Mouse (Mus musculus) ES-E14 (cell line): ENCODE results near the gene Scyl2. TPM values are rescaled to one million over a fixed set of nuclear protein-coding genes. Genes with fewer than 3 reads are reported as not detected.
"Not testable (repeated sequence)": the region's sequence is repeated elsewhere in the genome, so short reads cannot be mapped to it uniquely, and the experiment has no call there.

Source experiments
- DNase-seq: peaks from one replicate; pipeline ENCODE4 v3.0.0-alpha.2; 2013; ENCODE audit warnings: low read depth, low spot score
- H3K27ac ChIP-seq: 2 replicates; pipeline ENCODE4 v1.5.1; 2012; ENCODE audit warnings: low read depth, mild to moderate bottlenecking, low read length, moderate library complexity, mixed read lengths; ENCODE audit not compliant: poor library complexity, insufficient read depth, severe bottlenecking
- H3K36me3 ChIP-seq: 2 replicates; pipeline ENCODE4 v1.6.1; 2012; ENCODE audit warnings: mild to moderate bottlenecking, low read length, moderate library complexity, mixed read lengths; ENCODE audit not compliant: control insufficient read depth, poor library complexity, insufficient read depth, severe bottlenecking
- H3K4me1 ChIP-seq, 2 experiments: fragments of 150-350 bp in 1 of 2; sonication (generic) in 1 of 2; 2 replicates each; pipeline ENCODE4 v1.6.1; 2012; ENCODE audit warnings: low read length in 2 of 2, mild to moderate bottlenecking in 1 of 2, mixed read lengths in 1 of 2; ENCODE audit not compliant: control insufficient read depth in 2 of 2, insufficient read depth in 2 of 2, poor library complexity in 1 of 2
- H3K4me3 ChIP-seq, 2 experiments: fragments of 150-350 bp in 1 of 2; sonication (generic) in 1 of 2; 2 replicates each; pipeline ENCODE4 v1.5.1; 2012; ENCODE audit warnings: low read length in 2 of 2, low read depth in 1 of 2, mild to moderate bottlenecking in 1 of 2, mixed read lengths in 1 of 2; ENCODE audit not compliant: insufficient read depth in 1 of 2, poor library complexity in 1 of 2, severe bottlenecking in 1 of 2
- H3K9ac ChIP-seq: 2 replicates; pipeline ENCODE4 v1.6.1; 2012; ENCODE audit warnings: low read depth, mild to moderate bottlenecking, low read length, mixed read lengths; ENCODE audit not compliant: poor library complexity, insufficient read depth, severe bottlenecking
- H3K9me3 ChIP-seq: fragments of 150-350 bp; sonication (generic); 2 replicates; pipeline ENCODE4 v1.6.1; 2012; ENCODE audit warnings: low read depth, mild to moderate bottlenecking, low read length; ENCODE audit not compliant: control insufficient read depth, insufficient read depth
- CHD2 ChIP-seq: IDR thresholded peaks from 2 replicates; pipeline ENCODE4 v1.6.1; 2014; ENCODE audit warnings: mild to moderate bottlenecking, low read depth, low read length, inconsistent platforms
- HCFC1 ChIP-seq: IDR thresholded peaks from 2 replicates; pipeline ENCODE4 v1.6.1; 2012; ENCODE audit warnings: low read length, inconsistent platforms, borderline replicate concordance; ENCODE audit not compliant: insufficient read depth
- MAFK ChIP-seq: IDR thresholded peaks from 2 replicates; pipeline ENCODE4 v1.6.1; 2014; ENCODE audit warnings: mild to moderate bottlenecking, low read depth, low read length, inconsistent platforms; ENCODE audit not compliant: insufficient read depth
- ZC3H11A ChIP-seq: IDR thresholded peaks from 2 replicates; pipeline ENCODE4 v1.6.1; 2012; ENCODE audit warnings: low read depth, mild to moderate bottlenecking, inconsistent platforms, low read length, borderline replicate concordance
- ZNF384 ChIP-seq: IDR thresholded peaks from 2 replicates; pipeline ENCODE4 v1.6.1; 2012; ENCODE audit warnings: low read depth, low read length, inconsistent platforms
- in situ Hi-C, 2 experiments: fragments of 600-800 bp; cut with MboI; formaldehyde crosslinking; loops; one replicate each; pipeline ENCODE4 v1.15.1; 2025; ENCODE audit warnings: low sequenced_read_pairs in 2 of 2, inconsistent platforms in 1 of 2; ENCODE audit not compliant: unreplicated experiment in 2 of 2
- total RNA-seq: library from RNA; depleted of rRNA; stranded (reverse); fragments of 300-350 nt; gene quantifications from 2 replicates; pipeline ENCODE4 v1.2.3, GENCODE M21; 2012

Scyl2 gene
- total RNA-seq, 1 experiment = 17.7 TPM

DNA sequence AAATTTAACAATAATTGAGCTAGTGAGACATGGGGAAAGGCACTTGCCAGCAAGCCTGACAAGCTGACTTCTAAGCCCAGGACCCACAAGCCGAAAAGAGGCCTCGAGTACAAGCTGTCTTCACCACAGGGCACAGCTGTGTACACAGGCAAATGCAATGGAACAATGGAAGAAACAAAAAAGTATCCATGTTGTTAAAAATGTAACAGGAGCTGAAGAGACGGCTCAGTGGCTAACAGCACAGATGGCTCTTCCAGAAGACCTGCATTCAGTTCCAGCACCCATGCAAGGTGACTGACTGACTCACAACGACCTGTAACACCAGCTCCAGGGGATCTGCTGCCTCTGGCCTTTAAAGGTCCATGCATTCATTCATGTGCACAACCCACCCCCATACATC, 9.5 kb downstream of the Scyl2 start:
- in situ Hi-C loops = no loop called here

DNA sequence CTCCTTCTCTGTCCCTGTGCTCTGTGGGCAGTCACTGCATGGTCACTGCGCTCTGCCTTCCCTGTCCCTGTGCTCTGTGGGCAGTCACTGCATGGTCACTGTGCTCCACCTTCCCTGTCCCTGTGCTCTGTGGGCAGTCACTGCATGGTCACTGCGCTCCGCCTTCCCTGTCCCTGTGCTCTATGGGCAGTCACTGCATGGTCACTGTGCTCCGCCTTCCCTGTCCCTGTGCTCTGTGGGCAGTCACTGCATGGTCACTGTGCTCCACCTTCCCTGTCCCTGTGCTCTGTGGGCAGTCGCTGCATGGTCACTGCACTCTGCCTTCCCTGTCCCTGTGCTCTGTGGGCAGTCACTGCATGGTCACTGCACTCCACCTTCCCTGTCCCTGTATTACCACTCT, 15.7 kb downstream of the Scyl2 start:
- H3K9ac ChIP-seq, H3K9me3 ChIP-seq, H3K4me3 ChIP-seq, H3K27ac ChIP-seq, DNase-seq, H3K36me3 ChIP-seq, H3K4me1 ChIP-seq, in situ Hi-C loops: not testable (repeated sequence)

More for the DNA sequence above, 9.5 kb downstream of the Scyl2 start:
- Histone ChIP-seq H3K36me3 (peaks cover 4% of the 10 kb centered on the region; the same call in 1 of the 2 replicates), H3K4me1 (no peaks in the 10 kb centered on the region), H3K27ac (no peak overlapping the region), H3K4me3 (no peak overlapping the region), H3K9me3 (no peaks in the 10 kb centered on the region), H3K9ac (no peak overlapping the region)
- DNase-seq = no peak
- no peak for TF ChIP-seq HCFC1
- no peak for TF ChIP-seq ZNF384
- TF ChIP-seq CHD2 = no peak
- no peak for TF ChIP-seq MAFK
- no peak for TF ChIP-seq ZC3H11A

DNA sequence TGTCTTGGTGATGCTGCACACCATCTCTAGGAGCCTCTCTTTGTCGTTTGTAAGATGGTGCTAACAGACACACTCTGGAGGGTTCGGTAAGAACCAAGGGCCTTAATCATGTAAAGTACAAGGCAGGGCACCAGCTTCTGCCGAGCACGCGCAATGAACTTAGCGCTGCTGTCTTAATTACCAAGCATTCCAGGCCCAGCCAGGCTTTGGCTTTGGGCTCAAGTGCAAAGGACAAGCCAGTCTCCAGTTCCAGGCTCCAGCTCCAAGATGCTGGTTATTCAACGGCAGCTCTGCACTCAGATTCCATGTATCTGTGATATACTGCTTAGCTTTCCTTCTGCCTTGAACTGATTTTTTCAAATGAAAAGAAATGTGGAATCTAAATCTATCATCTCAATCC, 18.5 kb downstream of the Scyl2 start:
- Histone ChIP-seq H3K27ac (no peak overlapping the region), H3K9ac (no peak overlapping the region), H3K4me1 (peaks cover 0 to 4% of the 10 kb centered on the region in 2 experiments; a peak in 1 of 4 replicates), H3K36me3 (peaks cover 6% of the 10 kb centered on the region), H3K9me3 (no peaks in the 10 kb centered on the region), H3K4me3 (no peak overlapping the region)
- in situ Hi-C loops = no loop called here
- DNase-seq = no peak
- TF ChIP-seq ZC3H11A = no peak
- TF ChIP-seq HCFC1 = no peak
- TF ChIP-seq ZNF384 = no peak
- TF ChIP-seq MAFK = no peak
- TF ChIP-seq CHD2 = no peak

DNA sequence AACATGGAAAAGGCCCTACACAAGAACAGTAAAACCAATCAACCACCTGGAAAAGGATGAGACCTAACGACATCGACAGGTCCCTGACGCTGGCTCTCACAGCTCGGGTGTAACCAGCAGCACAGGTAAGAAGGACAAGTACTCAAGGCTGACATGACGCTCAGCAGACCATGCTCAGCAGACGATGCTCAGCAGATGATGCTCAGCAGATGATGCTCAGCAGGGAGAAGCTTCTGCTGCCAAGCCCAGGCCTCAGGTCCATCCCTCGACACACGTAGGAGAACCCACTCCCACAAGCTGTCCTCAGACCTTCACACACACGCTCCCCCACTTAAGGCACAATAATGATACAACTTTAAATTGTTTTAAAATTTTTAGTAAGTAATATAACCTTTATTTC, 20.4 kb downstream of the Scyl2 start:
- H3K4me3 ChIP-seq = no peak overlapping the region
- H3K9ac ChIP-seq = no peak overlapping the region
- H3K4me1 ChIP-seq = peaks cover 0 to 4% of the 10 kb centered on the region in 2 experiments; a peak in 1 of 4 replicates
- H3K9me3 ChIP-seq = no peaks in the 10 kb centered on the region
- peaks cover 6% of the 10 kb centered on the region for H3K36me3 ChIP-seq
- no peak overlapping the region for H3K27ac ChIP-seq
- in situ Hi-C loops = no loop called here
- DNase-seq = no peak
- TF ChIP-seq ZNF384 = no peak
- no peak for TF ChIP-seq ZC3H11A
- no peak for TF ChIP-seq HCFC1
- TF ChIP-seq MAFK = no peak
- TF ChIP-seq CHD2 = no peak

DNA sequence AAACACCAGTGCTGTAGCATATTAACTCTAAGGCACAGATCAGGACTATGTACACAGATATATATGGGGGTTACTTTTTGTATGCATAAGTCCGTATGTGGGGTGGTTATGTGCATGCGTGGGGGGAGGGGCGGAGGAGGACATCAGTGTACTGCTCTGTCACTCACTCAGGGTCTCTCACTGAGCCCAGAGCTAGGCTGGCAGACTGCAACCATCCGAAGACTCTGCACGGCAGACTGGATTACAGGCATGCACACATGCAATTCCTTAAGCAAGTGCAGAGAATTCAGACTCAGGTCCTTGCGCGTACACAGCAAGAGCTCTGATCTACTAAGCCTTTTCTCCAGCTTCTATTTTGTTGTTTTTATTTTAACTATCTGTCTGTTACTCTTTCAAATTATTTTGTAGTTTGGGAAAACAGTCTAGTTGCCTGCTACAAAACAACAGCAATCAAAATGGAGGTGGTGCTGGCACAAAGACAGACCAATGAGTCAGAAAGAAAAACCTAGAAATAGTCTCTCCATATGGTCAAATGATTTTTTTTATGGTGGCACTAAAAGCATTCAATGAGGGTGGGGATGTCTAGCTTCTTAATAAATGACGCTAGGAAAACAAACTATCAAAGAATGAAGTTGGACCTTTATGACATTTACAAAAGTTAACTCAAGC, 21.0 kb downstream of the Scyl2 start:
- DNase-seq = no peak
- Histone ChIP-seq H3K27ac (no peak overlapping the region), H3K4me1 (no peaks in the 10 kb centered on the region), H3K9me3 (no peaks in the 10 kb centered on the region), H3K4me3 (no peak overlapping the region), H3K36me3 (peaks cover 6% of the 10 kb centered on the region), H3K9ac (no peak overlapping the region)
- TF ChIP-seq HCFC1 (no peak), ZNF384 (no peak), ZC3H11A (no peak), CHD2 (no peak), MAFK (no peak)
- in situ Hi-C loops = no loop called here
